Mouse (Mus musculus) small intestine, adult 2 months (tissue): ENCODE measurements at regions not wholly inside any gene's neighbourhood (a gene's known extent, or its start where the extent isn't known, plus 50 kb on each side); places are given as distances from the start of the nearest gene placed in this dataset.

Source experiments
- CTCF ChIP-seq: fragments of 200-500 bp; IDR thresholded peaks from 2 replicates; pipeline ENCODE4 v1.5.1; 2012; ENCODE audit warnings: low read depth, mild to moderate bottlenecking, control low read depth, inconsistent platforms, low read length, moderate library complexity, mixed read lengths; ENCODE audit not compliant: insufficient replicate concordance, insufficient read length; ENCODE audit errors: extremely low read depth
- POLR2A ChIP-seq: fragments of 200-500 bp; IDR thresholded peaks from 2 replicates; pipeline ENCODE4 v1.6.1; 2012; ENCODE audit warnings: low read depth, mild to moderate bottlenecking, control low read depth, inconsistent platforms, low read length, moderate library complexity

- TF ChIP-seq CTCF (no peak), POLR2A (no peak)
Measured at GRCm38 (mm10) chr4:143001961-143002360, 210.8 kb downstream of the Prdm2 start.
